Mouse (Mus musculus) heart, embryonic 12.5 days (tissue): ENCODE measurements around the gene Hhipl2. TPM values are rescaled to one million over a fixed set of nuclear protein-coding genes. Genes with fewer than 3 reads are reported as not detected.

ENCODE experiments used
- polyA plus RNA-seq: library from polyadenylated mRNA; unstranded; fragments of >200 nt; fragmentation: Nextera tagmentation; extraction: Ambion mirVana; gene quantifications from 2 replicates; pipeline ENCODE4 v1.2.1, GENCODE M21; 2016

Hhipl2 gene
- polyA plus RNA-seq, 1 experiment from 2014 or later: 0.43 TPM

Other genes starting within 250 kb of the Hhipl2 start
- 10.9 and 12.4 TPM in 2 replicates for gene Disp1, start 196.7 kb upstream of the Hhipl2 start, polyA plus RNA-seq
- 31.4 and 40.8 TPM in 2 replicates for gene Aida, start 121.6 kb upstream of the Hhipl2 start, polyA plus RNA-seq
- 45.6 and 47.6 TPM in 2 replicates for gene Brox, start 120.9 kb upstream of the Hhipl2 start, polyA plus RNA-seq
- 98.4 and 107 TPM in 2 replicates for gene Mia3, start 48.7 kb upstream of the Hhipl2 start, polyA plus RNA-seq
- 16.0 and 16.6 TPM in 2 replicates for gene Taf1a, start 29.2 kb upstream of the Hhipl2 start, polyA plus RNA-seq